Mouse (Mus musculus): ENCODE measurements around the gene Slc52a3. TPM values are rescaled to one million over a fixed set of nuclear protein-coding genes. Genes with fewer than 3 reads are reported as not detected.
A peak's percentile ranks its signal among the peaks of the same experiment; 100 is the strongest.

Slc52a3 gene
- polyA plus RNA-seq, 1 experiment from 2014 or later, result 1.4 TPM

- ATAC-seq (ENCODE audit: low FRiP score), result peak; percentile 32; the same call in 1 of the 2 replicates
- Histone ChIP-seq H3K27ac (no peak overlapping the region), H3K9ac (no peak overlapping the region), H3K36me3 (replicated peaks; ENCODE audit: control insufficient read depth, insufficient read depth) (no peaks in the 10 kb centered on the region), H3K9me3 (ENCODE audit: control insufficient read depth, low read length) (no peaks in the 10 kb centered on the region), H3K27me3 (ENCODE audit: control insufficient read depth, insufficient read depth, low read length) (no peaks in the 10 kb centered on the region), H3K4me1 (replicated peaks; ENCODE audit: control insufficient read depth, insufficient read depth, low read length) (peaks cover 10% of the 10 kb centered on the region), H3K4me3 (replicated peaks; ENCODE audit: low read length) (no peak overlapping the region), H3K4me2 (replicated peaks) (no peak overlapping the region)
- WGBS, result 47% methylated on average over 10 of the region's 10 CpGs
- peak; percentile 60 for DNase-seq (ENCODE audit: low spot score)
Measured at GRCm38 (mm10) chr2:151962474-151962873, 33.8 kb upstream of the Slc52a3 start.

GRCm38 (mm10) chr2:151963319-151963718 is 33.0 kb upstream of the Slc52a3 start:
- 86% methylated on average over 5 of the region's 5 CpGs for WGBS
- no peaks in the 10 kb centered on the region for H3K36me3 ChIP-seq (replicated peaks; ENCODE audit: control insufficient read depth, insufficient read depth)
- no peak overlapping the region for H3K4me3 ChIP-seq (replicated peaks; ENCODE audit: low read length)
- H3K4me1 ChIP-seq (replicated peaks; ENCODE audit: control insufficient read depth, insufficient read depth, low read length), result peaks cover 18% of the 10 kb centered on the region
- H3K9me3 ChIP-seq (ENCODE audit: control insufficient read depth, low read length), result no peaks in the 10 kb centered on the region
- ATAC-seq (ENCODE audit: low FRiP score) (no peak), DNase-seq (ENCODE audit: low spot score) (no peak)
- no peak overlapping the region for H3K9ac ChIP-seq
- no peak overlapping the region for H3K4me2 ChIP-seq (replicated peaks)
- H3K27me3 ChIP-seq (ENCODE audit: control insufficient read depth, insufficient read depth, low read length), result no peaks in the 10 kb centered on the region
- no peak overlapping the region for H3K27ac ChIP-seq

- 2% methylated on average over 9 of the region's 9 CpGs for WGBS
- no peak for ATAC-seq (ENCODE audit: low FRiP score)
- no peak overlapping the region for H3K27ac ChIP-seq
- H3K4me2 ChIP-seq (replicated peaks), result no peak overlapping the region
- H3K9ac ChIP-seq, result no peak overlapping the region
- no peaks in the 10 kb centered on the region for H3K36me3 ChIP-seq (replicated peaks; ENCODE audit: control insufficient read depth, insufficient read depth)
- DNase-seq (ENCODE audit: low spot score), result no peak
- peaks cover 25% of the 10 kb centered on the region for H3K4me1 ChIP-seq (replicated peaks; ENCODE audit: control insufficient read depth, insufficient read depth, low read length)
- no peaks in the 10 kb centered on the region for H3K9me3 ChIP-seq (ENCODE audit: control insufficient read depth, low read length)
- H3K27me3 ChIP-seq (ENCODE audit: control insufficient read depth, insufficient read depth, low read length), result no peaks in the 10 kb centered on the region
- no peak overlapping the region for H3K4me3 ChIP-seq (replicated peaks; ENCODE audit: low read length)
Measured at GRCm38 (mm10) chr2:151964052-151964451, 32.3 kb upstream of the Slc52a3 start.

GRCm38 (mm10) chr2:151967176-151967750 is 29.0 kb upstream of the Slc52a3 start:
- Histone ChIP-seq H3K27ac (peak overlapping the region; percentile 77), H3K36me3 (replicated peaks; ENCODE audit: control insufficient read depth, insufficient read depth) (no peaks in the 10 kb centered on the region), H3K9ac (peak overlapping the region; percentile 18; the same call in 1 of the 2 replicates), H3K27me3 (ENCODE audit: control insufficient read depth, insufficient read depth, low read length) (no peaks in the 10 kb centered on the region), H3K4me2 (replicated peaks) (peak overlapping the region; percentile 71), H3K4me3 (replicated peaks; ENCODE audit: low read length) (peak overlapping the region; percentile 5), H3K9me3 (ENCODE audit: control insufficient read depth, low read length) (no peaks in the 10 kb centered on the region), H3K4me1 (replicated peaks; ENCODE audit: control insufficient read depth, insufficient read depth, low read length) (peaks cover 48% of the 10 kb centered on the region)
- WGBS, result 13% methylated on average over 9 of the region's 9 CpGs
- DNase-seq (ENCODE audit: low spot score) (peak; percentile 58), ATAC-seq (ENCODE audit: low FRiP score) (no peak)

- H3K27ac ChIP-seq, result peak overlapping the region; percentile 77
- H3K36me3 ChIP-seq (replicated peaks; ENCODE audit: control insufficient read depth, insufficient read depth), result no peaks in the 10 kb centered on the region
- peak overlapping the region; percentile 18; the same call in 1 of the 2 replicates for H3K9ac ChIP-seq
- no peaks in the 10 kb centered on the region for H3K9me3 ChIP-seq (ENCODE audit: control insufficient read depth, low read length)
- ATAC-seq (ENCODE audit: low FRiP score) (no peak), DNase-seq (ENCODE audit: low spot score) (no peak)
- 65% methylated on average over 2 of the region's 2 CpGs for WGBS
- no peak overlapping the region for H3K4me3 ChIP-seq (replicated peaks; ENCODE audit: low read length)
- H3K4me2 ChIP-seq (replicated peaks), result peak overlapping the region; percentile 71
- no peaks in the 10 kb centered on the region for H3K27me3 ChIP-seq (ENCODE audit: control insufficient read depth, insufficient read depth, low read length)
- peaks cover 48% of the 10 kb centered on the region for H3K4me1 ChIP-seq (replicated peaks; ENCODE audit: control insufficient read depth, insufficient read depth, low read length)
Measured at GRCm38 (mm10) chr2:151967792-151968191, 28.5 kb upstream of the Slc52a3 start.

- Histone ChIP-seq H3K4me1 (replicated peaks; ENCODE audit: control insufficient read depth, insufficient read depth, low read length) (peaks cover 53% of the 10 kb centered on the region), H3K4me3 (replicated peaks; ENCODE audit: low read length) (0 out of 2 replicates have a peak overlapping the region, but pooled peaks have one; percentile 4), H3K9ac (no peak overlapping the region), H3K4me2 (replicated peaks) (peak overlapping the region; percentile 71), H3K36me3 (replicated peaks; ENCODE audit: control insufficient read depth, insufficient read depth) (no peaks in the 10 kb centered on the region), H3K9me3 (ENCODE audit: control insufficient read depth, low read length) (no peaks in the 10 kb centered on the region), H3K27ac (no peak overlapping the region), H3K27me3 (ENCODE audit: control insufficient read depth, insufficient read depth, low read length) (no peaks in the 10 kb centered on the region)
- DNase-seq (ENCODE audit: low spot score), result no peak
- ATAC-seq (ENCODE audit: low FRiP score), result no peak
- 65% methylated on average over 8 of the region's 8 CpGs for WGBS
Measured at GRCm38 (mm10) chr2:151968451-151968850, 27.9 kb upstream of the Slc52a3 start.

GRCm38 (mm10) chr2:151968986-151969385 is 27.3 kb upstream of the Slc52a3 start:
- peaks cover 58% of the 10 kb centered on the region for H3K4me1 ChIP-seq (replicated peaks; ENCODE audit: control insufficient read depth, insufficient read depth, low read length)
- DNase-seq (ENCODE audit: low spot score) (no peak), ATAC-seq (ENCODE audit: low FRiP score) (no peak)
- peak overlapping the region; percentile 71 for H3K4me2 ChIP-seq (replicated peaks)
- no peaks in the 10 kb centered on the region for H3K36me3 ChIP-seq (replicated peaks; ENCODE audit: control insufficient read depth, insufficient read depth)
- 71% methylated on average over 7 of the region's 7 CpGs for WGBS
- H3K27ac ChIP-seq, result no peak overlapping the region
- no peaks in the 10 kb centered on the region for H3K9me3 ChIP-seq (ENCODE audit: control insufficient read depth, low read length)
- H3K27me3 ChIP-seq (ENCODE audit: control insufficient read depth, insufficient read depth, low read length), result no peaks in the 10 kb centered on the region
- H3K4me3 ChIP-seq (replicated peaks; ENCODE audit: low read length), result 0 out of 2 replicates have a peak overlapping the region, but pooled peaks have one; percentile 4
- no peak overlapping the region for H3K9ac ChIP-seq

- Histone ChIP-seq H3K9ac (no peak overlapping the region), H3K36me3 (replicated peaks; ENCODE audit: control insufficient read depth, insufficient read depth) (no peaks in the 10 kb centered on the region), H3K4me3 (replicated peaks; ENCODE audit: low read length) (0 out of 2 replicates have a peak overlapping the region, but pooled peaks have one; percentile 4), H3K27me3 (ENCODE audit: control insufficient read depth, insufficient read depth, low read length) (no peaks in the 10 kb centered on the region), H3K4me2 (replicated peaks) (peak overlapping the region; percentile 71), H3K4me1 (replicated peaks; ENCODE audit: control insufficient read depth, insufficient read depth, low read length) (peaks cover 62% of the 10 kb centered on the region), H3K9me3 (ENCODE audit: control insufficient read depth, low read length) (no peaks in the 10 kb centered on the region), H3K27ac (no peak overlapping the region)
- DNase-seq (ENCODE audit: low spot score), result no peak
- ATAC-seq (ENCODE audit: low FRiP score), result no peak
- WGBS, result 93% methylated on average over 6 of the region's 6 CpGs
Measured at GRCm38 (mm10) chr2:151969396-151969795, 26.9 kb upstream of the Slc52a3 start.

GRCm38 (mm10) chr2:151970191-151971172 is 25.8 kb upstream of the Slc52a3 start:
- H3K4me2 ChIP-seq (replicated peaks), result peak overlapping the region; percentile 71
- peak overlapping the region; percentile 33 for H3K4me3 ChIP-seq (replicated peaks; ENCODE audit: low read length)
- peak; percentile 88 for DNase-seq (ENCODE audit: low spot score)
- no peaks in the 10 kb centered on the region for H3K36me3 ChIP-seq (replicated peaks; ENCODE audit: control insufficient read depth, insufficient read depth)
- H3K27ac ChIP-seq, result peak overlapping the region; percentile 74
- H3K9me3 ChIP-seq (ENCODE audit: control insufficient read depth, low read length), result no peaks in the 10 kb centered on the region
- 40% methylated on average over 53 of the region's 53 CpGs for WGBS
- peak; percentile 90 for ATAC-seq (ENCODE audit: low FRiP score)
- H3K9ac ChIP-seq, result peak overlapping the region; percentile 61
- H3K4me1 ChIP-seq (replicated peaks; ENCODE audit: control insufficient read depth, insufficient read depth, low read length), result peaks cover 62% of the 10 kb centered on the region
- H3K27me3 ChIP-seq (ENCODE audit: control insufficient read depth, insufficient read depth, low read length), result no peaks in the 10 kb centered on the region

All from hindbrain, embryonic 14.5 days (tissue).